ENCODE assay signal across 8 mouse cellular contexts in genomic region chr10:79892451-79893118, GRCm38 (mm10). TPM values are rescaled to one million over a fixed set of nuclear protein-coding genes. Genes with fewer than 3 reads are reported as not detected.
DNase-seq lines count a peak whose midpoint lies in the region; ATAC-seq and TF ChIP-seq lines count a peak whose summit lies in the region.
"Not testable (repeated sequence)": the region's sequence is repeated elsewhere in the genome, so short reads cannot be mapped to it uniquely, and the experiment has no call there.

No protein-coding gene starts in this region.

- H3K9ac ChIP-seq in forebrain, postnatal 0 days; hindbrain, embryonic 11.5 days (ENCODE audit: low read depth, low read length); lung, embryonic 14.5 days: not testable (repeated sequence)

- not testable (repeated sequence) for H3K4me3 ChIP-seq in G1E (ENCODE audit: low read depth, low read length); forebrain, postnatal 0 days (ENCODE audit: low read depth, low read length); hindbrain, embryonic 11.5 days (ENCODE audit: low read depth, low read length); lung, embryonic 14.5 days (ENCODE audit: low read depth, low read length); olfactory bulb, adult 2 months (ENCODE audit: insufficient read depth, low read depth, low read length)

- peaks cover 35% of the 10 kb centered on the region for H3K27me3 ChIP-seq in G1E (ENCODE audit: insufficient read depth, low read length)
- not testable (repeated sequence) for H3K27me3 ChIP-seq in forebrain, postnatal 0 days (ENCODE audit: insufficient read depth, low read length); hindbrain, embryonic 11.5 days (ENCODE audit: control insufficient read depth, insufficient read depth, low read length); lung, embryonic 14.5 days (ENCODE audit: insufficient read depth, low read length)

- peak; percentile 58 for DNase-seq in G1E (ENCODE audit: low spot score)
- DNase-seq in cerebellum, adult 18-20 months = peak; percentile 83 to 85
- DNase-seq in forebrain, postnatal 0 days = peak; percentile 81
- peak; percentile 91 for DNase-seq in hindbrain, embryonic 11.5 days (ENCODE audit: low spot score)
- DNase-seq in layer of hippocampus, adult 9-10 months (ENCODE audit: low spot score) = peak; percentile 72
- DNase-seq in lung, embryonic 14.5 days = peak; percentile 90
- peak; percentile 86 for DNase-seq in thymus, postnatal 25 days

- not testable (repeated sequence) for H3K27ac ChIP-seq in forebrain, postnatal 0 days (ENCODE audit: low read depth, low read length); hindbrain, embryonic 11.5 days (ENCODE audit: low read depth, low read length); lung, embryonic 14.5 days (ENCODE audit: low read depth); olfactory bulb, adult 2 months (ENCODE audit: insufficient read depth, low read depth, low read length)

- not testable (repeated sequence) for H3K9me3 ChIP-seq in G1E (replicated peaks); forebrain, postnatal 0 days (ENCODE audit: low read length); hindbrain, embryonic 11.5 days (ENCODE audit: control insufficient read depth, low read length); lung, embryonic 14.5 days (ENCODE audit: low read depth, low read length)

- TF ChIP-seq POLR2A in olfactory bulb, adult 2 months (IDR thresholded peaks at IDR 0.05; ENCODE audit: insufficient read depth, low read depth, low read length) = not testable (repeated sequence)

- peaks cover 21% of the 10 kb centered on the region for H3K4me1 ChIP-seq in G1E (ENCODE audit: insufficient read depth, low read depth, low read length)
- H3K4me1 ChIP-seq in forebrain, postnatal 0 days (ENCODE audit: insufficient read depth); hindbrain, embryonic 11.5 days (replicated peaks; ENCODE audit: control insufficient read depth, insufficient read depth, low read length); lung, embryonic 14.5 days (ENCODE audit: insufficient read depth); olfactory bulb, adult 2 months (ENCODE audit: control insufficient read depth, insufficient read depth, low read length): not testable (repeated sequence)

- not testable (repeated sequence) for ATAC-seq in G1E (ENCODE audit: extremely low read depth, insufficient number of reproducible peaks, low FRiP score, poor library complexity, severe bottlenecking)
- ATAC-seq in forebrain, postnatal 0 days = peak; percentile 86
- peak; percentile 62 for ATAC-seq in hindbrain, embryonic 11.5 days (ENCODE audit: low FRiP score)
- peak; percentile 38; the same call in 1 of the 2 replicates for ATAC-seq in lung, embryonic 14.5 days (ENCODE audit: insufficient read depth)

- peak; percentile 56 for TF ChIP-seq CTCF in G1E (IDR thresholded peaks at IDR 0.05; ENCODE audit: low read depth, low read length)
- TF ChIP-seq CTCF in forebrain, postnatal 0 days (IDR thresholded peaks at IDR 0.05; ENCODE audit: low read depth) = peak; percentile 83
- TF ChIP-seq CTCF in lung, embryonic 14.5 days (IDR thresholded peaks at IDR 0.05; ENCODE audit: low read depth) = peak; percentile 86
- peak; percentile 85 for TF ChIP-seq CTCF in olfactory bulb, adult 2 months (IDR thresholded peaks at IDR 0.05; ENCODE audit: insufficient read depth, low read depth, low read length)

- not testable (repeated sequence) for H3K4me2 ChIP-seq in forebrain, postnatal 0 days (ENCODE audit: low read depth); hindbrain, embryonic 11.5 days (replicated peaks; ENCODE audit: low read depth, low read length); lung, embryonic 14.5 days

- peaks cover 41% of the 10 kb centered on the region for H3K36me3 ChIP-seq in G1E (replicated peaks)
- peaks cover 27% of the 10 kb centered on the region for H3K36me3 ChIP-seq in forebrain, postnatal 0 days (ENCODE audit: insufficient read depth)
- H3K36me3 ChIP-seq in hindbrain, embryonic 11.5 days (ENCODE audit: control insufficient read depth, insufficient read depth, low read length) = not testable (repeated sequence)
- peaks cover 28% of the 10 kb centered on the region for H3K36me3 ChIP-seq in lung, embryonic 14.5 days (ENCODE audit: insufficient read depth)

- WGBS in forebrain, postnatal 0 days = 41% methylated on average over 22 of the region's 22 CpGs
- 44% methylated on average over 22 of the region's 22 CpGs for WGBS in hindbrain, embryonic 11.5 days
- WGBS in lung, embryonic 14.5 days = 42% methylated on average over 22 of the region's 22 CpGs
- WGBS in olfactory bulb, adult 2 months = 42% methylated on average over 22 of the region's 22 CpGs

RNA-seq across cellular contexts. Expression of gene Cfd, which starts 1.9 kb away (rescaled TPM):
- total RNA-seq in G1E (2014; fragmentation: Nextera tagmentation) (not detected in 2 replicates), G1E (2017) (not detected in 2 replicates)
- not detected in 2 replicates for polyA plus RNA-seq in G1E (2012)
- total RNA-seq in forebrain, postnatal 0 days (2014; rRNA removed) = not detected in 2 replicates
- not detected in 2 replicates for polyA plus RNA-seq in forebrain, postnatal 0 days (2015; fragmentation: Nextera tagmentation; extraction: Ambion mirVana)
- not detected in 2 replicates for polyA plus RNA-seq in hindbrain, embryonic 11.5 days (2014; fragmentation: Nextera tagmentation; extraction: Ambion mirVana)
- polyA plus RNA-seq in lung, embryonic 14.5 days (2014; fragmentation: Nextera tagmentation; extraction: Ambion mirVana) = not detected in 2 replicates
- polyA plus RNA-seq in olfactory bulb, adult 2 months (2012; ENCODE audit: insufficient read depth, insufficient read length, low replicate concordance, missing spikeins) = not detected in 2 replicates

RNA-seq across cellular contexts. Expression of gene Elane, which starts 6.5 kb away (rescaled TPM):
- not detected in 2 replicates for total RNA-seq in G1E (2014; fragmentation: Nextera tagmentation)
- 0.23 TPM in 1 of 2 replicates, not detected in the other for total RNA-seq in G1E (2017)
- polyA plus RNA-seq in G1E (2012) = 0.72 and 1.1 TPM in 2 replicates
- total RNA-seq in forebrain, postnatal 0 days (2014; rRNA removed) = not detected in 2 replicates
- polyA plus RNA-seq in forebrain, postnatal 0 days (2015; fragmentation: Nextera tagmentation; extraction: Ambion mirVana) = 0.15 TPM in 1 of 2 replicates, not detected in the other
- 0.67 TPM in 1 of 2 replicates, not detected in the other for polyA plus RNA-seq in hindbrain, embryonic 11.5 days (2014; fragmentation: Nextera tagmentation; extraction: Ambion mirVana)
- 0.18 and 0.26 TPM in 2 replicates for polyA plus RNA-seq in lung, embryonic 14.5 days (2014; fragmentation: Nextera tagmentation; extraction: Ambion mirVana)
- polyA plus RNA-seq in olfactory bulb, adult 2 months (2012; ENCODE audit: insufficient read depth, insufficient read length, low replicate concordance, missing spikeins) = not detected in 2 replicates

RNA-seq across cellular contexts. Expression of gene Med16, which starts 16.1 kb away (rescaled TPM):
- total RNA-seq in G1E (2014; fragmentation: Nextera tagmentation) = 12.0 and 14.0 TPM in 2 replicates
- 10.4 and 12.2 TPM in 2 replicates for total RNA-seq in G1E (2017)
- polyA plus RNA-seq in G1E (2012) = 49.4 and 51.7 TPM in 2 replicates
- 47.0 and 60.9 TPM in 2 replicates for total RNA-seq in forebrain, postnatal 0 days (2014; rRNA removed)
- 46.1 and 56.0 TPM in 2 replicates for polyA plus RNA-seq in forebrain, postnatal 0 days (2015; fragmentation: Nextera tagmentation; extraction: Ambion mirVana)
- polyA plus RNA-seq in hindbrain, embryonic 11.5 days (2014; fragmentation: Nextera tagmentation; extraction: Ambion mirVana) = 33.7 and 41.8 TPM in 2 replicates
- polyA plus RNA-seq in lung, embryonic 14.5 days (2014; fragmentation: Nextera tagmentation; extraction: Ambion mirVana) = 55.5 and 58.7 TPM in 2 replicates
- not detected in 2 replicates for polyA plus RNA-seq in olfactory bulb, adult 2 months (2012; ENCODE audit: insufficient read depth, insufficient read length, low replicate concordance, missing spikeins)

RNA-seq across cellular contexts. Expression of gene Gm26602, which starts 18.1 kb away (rescaled TPM):
- total RNA-seq in G1E (2014; fragmentation: Nextera tagmentation) (not detected in 2 replicates), G1E (2017) (not detected in 2 replicates)
- polyA plus RNA-seq in G1E (2012) = 0.41 and 1.0 TPM in 2 replicates
- total RNA-seq in forebrain, postnatal 0 days (2014; rRNA removed) = not detected in 2 replicates
- polyA plus RNA-seq in forebrain, postnatal 0 days (2015; fragmentation: Nextera tagmentation; extraction: Ambion mirVana) = 34.4 and 39.2 TPM in 2 replicates
- polyA plus RNA-seq in hindbrain, embryonic 11.5 days (2014; fragmentation: Nextera tagmentation; extraction: Ambion mirVana) = 23.6 and 25.3 TPM in 2 replicates
- polyA plus RNA-seq in lung, embryonic 14.5 days (2014; fragmentation: Nextera tagmentation; extraction: Ambion mirVana) = 4.1 TPM in 1 of 2 replicates, not detected in the other
- polyA plus RNA-seq in olfactory bulb, adult 2 months (2012; ENCODE audit: insufficient read depth, insufficient read length, low replicate concordance, missing spikeins) = not detected in 2 replicates

RNA-seq across cellular contexts. Expression of gene Plppr3, which starts 18.2 kb away (rescaled TPM):
- total RNA-seq in G1E (2014; fragmentation: Nextera tagmentation) = not detected in 2 replicates
- 0.06 and 0.82 TPM in 2 replicates for total RNA-seq in G1E (2017)
- polyA plus RNA-seq in G1E (2012) = 0.13 and 0.20 TPM in 2 replicates
- total RNA-seq in forebrain, postnatal 0 days (2014; rRNA removed) = 427 and 473 TPM in 2 replicates
- polyA plus RNA-seq in forebrain, postnatal 0 days (2015; fragmentation: Nextera tagmentation; extraction: Ambion mirVana) = 309 and 328 TPM in 2 replicates
- polyA plus RNA-seq in hindbrain, embryonic 11.5 days (2014; fragmentation: Nextera tagmentation; extraction: Ambion mirVana) = 129 and 150 TPM in 2 replicates
- polyA plus RNA-seq in lung, embryonic 14.5 days (2014; fragmentation: Nextera tagmentation; extraction: Ambion mirVana) = 31.3 and 37.4 TPM in 2 replicates
- polyA plus RNA-seq in olfactory bulb, adult 2 months (2012; ENCODE audit: insufficient read depth, insufficient read length, low replicate concordance, missing spikeins) = not detected in 2 replicates
